Mouse (Mus musculus): ENCODE measurements around the gene Vmn1r24. TPM values are rescaled to one million over a fixed set of nuclear protein-coding genes. Genes with fewer than 3 reads are reported as not detected.
"Not testable (repeated sequence)": the region's sequence is repeated elsewhere in the genome, so short reads cannot be mapped to it uniquely, and the experiment has no call there.

Gene Vmn1r24
- not detected in 2 replicates for total RNA-seq (2021)
- long read RNA-seq, experiment 1: 0 reads
- long read RNA-seq, experiment 2: 0 reads

DNA sequence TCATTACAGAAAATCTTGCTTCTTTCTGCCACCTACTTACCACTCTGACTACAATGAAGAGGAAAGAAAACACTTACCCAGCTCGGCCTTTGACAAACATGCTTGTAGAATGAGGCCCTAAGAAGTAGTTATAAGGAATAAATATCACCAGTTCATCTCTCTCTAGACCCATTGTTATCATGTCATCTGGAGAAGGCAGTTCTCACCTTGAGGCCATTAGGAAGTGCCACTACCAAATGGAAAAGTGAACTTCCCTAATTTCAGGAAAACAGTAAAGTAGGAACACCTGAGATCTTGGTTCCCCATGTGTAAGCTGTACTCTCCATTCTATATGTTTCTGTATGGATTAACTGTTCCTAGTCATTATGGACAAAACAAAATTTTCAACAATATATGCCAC, at the start of gene Vmn1r24:
Gene Vmn1r24, minus strand, starts transcription at position 101 of the 400 bp plus-strand sequence.
- DNase-seq: not testable (repeated sequence)

DNA sequence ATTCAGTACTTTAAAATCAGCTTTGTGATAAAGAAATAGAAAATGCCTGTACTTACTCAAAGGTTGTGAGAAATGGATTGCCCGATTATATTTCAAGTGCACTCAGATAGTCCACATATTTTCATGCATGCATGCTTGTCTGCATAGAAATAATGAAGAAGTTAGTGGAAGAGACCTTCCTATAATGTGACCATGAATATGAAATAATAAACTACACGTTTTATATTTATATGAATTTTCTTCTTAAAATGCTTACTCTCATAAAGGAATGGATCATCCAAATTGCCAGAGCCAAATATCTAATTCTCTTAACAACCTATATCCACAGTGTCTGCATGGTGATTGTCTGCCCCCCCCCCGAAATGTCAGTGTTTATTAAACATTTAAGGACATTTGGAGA, 19.4 kb upstream of the Vmn1r24 start, which contains the start of gene Vmn1r25:
Gene Vmn1r25, minus strand, starts transcription at position 101 of the 400 bp plus-strand sequence.
- DNase-seq: no peak

GRCm38 (mm10) chr6:57926738-57927137, 34.6 kb downstream of the Vmn1r24 start, which contains the start of gene Vmn1r23:
TSS of gene Vmn1r23 (minus strand) at chr6:57926838.
- DNase-seq: no peak

DNA sequence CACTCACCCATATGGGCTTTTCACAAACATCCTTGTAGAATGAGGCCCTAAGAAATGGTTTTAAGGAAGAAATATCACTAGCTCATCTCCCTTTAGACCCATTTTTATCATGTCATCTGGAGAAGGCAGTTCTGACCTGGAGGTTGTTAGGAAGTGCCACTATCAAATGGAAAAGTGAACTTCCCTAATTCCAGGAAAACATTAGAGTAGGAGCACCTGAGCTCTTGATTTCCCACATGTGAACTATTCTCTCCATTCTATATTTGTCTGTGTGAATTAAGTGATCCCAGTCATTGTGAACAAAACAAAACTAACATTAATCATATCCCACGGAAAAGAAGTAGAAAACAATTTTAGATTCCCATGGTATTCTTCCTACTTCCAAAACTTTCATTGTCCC, 53.4 kb downstream of the Vmn1r24 start, which contains the start of gene Vmn1r22:
Gene Vmn1r22, minus strand, starts transcription at position 101 of the 400 bp plus-strand sequence.
- DNase-seq: no peak

Other genes with a start within 250 kb of the Vmn1r24 start
- 17.9 and 20.4 TPM in 2 replicates for gene Vopp1, start 136.3 kb downstream of the Vmn1r24 start, total RNA-seq (2021)
- gene Vmn1r21, start 111.2 kb downstream of the Vmn1r24 start, total RNA-seq (2021): not detected in 2 replicates
- gene Vmn1r22, start 53.5 kb downstream of the Vmn1r24 start, total RNA-seq (2021): not detected in 2 replicates
- gene Vmn1r23, start 34.7 kb downstream of the Vmn1r24 start, total RNA-seq (2021): not detected in 2 replicates
- gene Vmn1r25, start 19.3 kb upstream of the Vmn1r24 start, total RNA-seq (2021): not detected in 2 replicates
- gene Vmn1r26, start 53.7 kb upstream of the Vmn1r24 start, total RNA-seq (2021): not detected in 2 replicates

Data from adrenal gland, postnatal 14 days (tissue).